Mouse (Mus musculus) embryonic facial prominence, embryonic 10.5 days (tissue): ENCODE measurements around the gene Gan. TPM values are rescaled to one million over a fixed set of nuclear protein-coding genes. Genes with fewer than 3 reads are reported as not detected.

Experiments used
- DNase-seq: peaks from one replicate; pipeline ENCODE4 v3.0.0-alpha.2; 2017; ENCODE audit warnings: low spot score
- H3K27ac ChIP-seq: fragments of 300-500 bp; sonication (generic); replicated peaks from 2 replicates; pipeline ENCODE4 v1.5.1; 2016; ENCODE audit warnings: mild to moderate bottlenecking
- H3K27me3 ChIP-seq: fragments of 300-500 bp; sonication (generic); replicated peaks from 2 replicates; pipeline ENCODE4 v1.6.1; 2016; ENCODE audit warnings: low read depth, mild to moderate bottlenecking; ENCODE audit not compliant: poor library complexity, severe bottlenecking
- H3K36me3 ChIP-seq: fragments of 300-500 bp; sonication (generic); replicated peaks from 2 replicates; pipeline ENCODE4 v1.6.1; 2016; ENCODE audit warnings: mild to moderate bottlenecking, moderate library complexity
- H3K4me1 ChIP-seq: fragments of 300-500 bp; sonication (generic); 2 replicates; pipeline ENCODE4 v1.6.1; 2016
- H3K4me3 ChIP-seq: fragments of 300-500 bp; sonication (generic); 2 replicates; pipeline ENCODE4 v1.5.1; 2016; ENCODE audit warnings: mild to moderate bottlenecking, moderate library complexity
- H3K9me3 ChIP-seq: fragments of 300-500 bp; sonication (generic); 2 replicates; pipeline ENCODE4 v1.6.1; 2016; ENCODE audit warnings: mild to moderate bottlenecking
- WGBS: fragments of 180-500 bp; shearing (Covaris S2); methylation state at CpG from one replicate; pipeline ENCODE4 v1.1.7; 2016; 5-methylcytosine and 5-hydroxymethylcytosine counted together
- polyA plus RNA-seq: library from polyadenylated mRNA; unstranded; fragments of >200 nt; fragmentation: Nextera tagmentation; extraction: Ambion mirVana; gene quantifications from 2 replicates; pipeline ENCODE4 v1.2.1, GENCODE M21; 2016

Gan gene
- polyA plus RNA-seq, 1 experiment from 2014 or later = 3.1 TPM

DNA sequence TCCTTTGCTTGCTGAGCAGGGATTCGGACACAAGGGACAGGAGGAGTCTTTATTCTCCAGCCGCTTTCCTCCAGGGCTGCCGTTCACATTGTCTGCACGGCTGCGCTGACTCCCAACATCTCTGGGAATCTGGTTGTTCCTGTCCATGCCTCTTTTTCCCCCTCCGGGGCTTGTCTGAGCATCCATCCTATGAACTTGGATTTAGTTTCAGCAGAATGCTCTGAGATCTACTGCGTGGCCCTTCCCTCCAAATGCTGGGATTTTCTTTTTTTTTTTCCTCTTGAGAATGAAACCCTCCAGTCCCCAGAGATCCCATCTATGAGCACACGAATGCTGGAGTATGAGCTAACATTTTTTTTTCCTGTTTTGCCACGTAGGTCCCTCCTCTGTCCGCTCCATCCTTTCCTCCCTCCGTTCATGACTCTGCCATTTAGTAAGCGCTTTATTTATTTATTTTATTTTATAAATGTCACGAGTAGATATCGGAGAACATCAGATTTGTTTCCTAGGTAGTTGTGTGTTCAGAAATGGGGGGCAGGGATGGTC lies 103.1 kb downstream of the Gan start:
- Histone ChIP-seq H3K36me3 (peaks cover 10% of the 10 kb centered on the region), H3K4me1 (peaks cover 63% of the 10 kb centered on the region), H3K4me3 (peak overlapping the region; percentile 94), H3K9me3 (no peaks in the 10 kb centered on the region), H3K27me3 (no peaks in the 10 kb centered on the region), H3K27ac (peak overlapping the region; percentile 95)
- WGBS = 28% methylated on average over 14 of the region's 14 CpGs
- DNase-seq = peak; percentile 41

DNA sequence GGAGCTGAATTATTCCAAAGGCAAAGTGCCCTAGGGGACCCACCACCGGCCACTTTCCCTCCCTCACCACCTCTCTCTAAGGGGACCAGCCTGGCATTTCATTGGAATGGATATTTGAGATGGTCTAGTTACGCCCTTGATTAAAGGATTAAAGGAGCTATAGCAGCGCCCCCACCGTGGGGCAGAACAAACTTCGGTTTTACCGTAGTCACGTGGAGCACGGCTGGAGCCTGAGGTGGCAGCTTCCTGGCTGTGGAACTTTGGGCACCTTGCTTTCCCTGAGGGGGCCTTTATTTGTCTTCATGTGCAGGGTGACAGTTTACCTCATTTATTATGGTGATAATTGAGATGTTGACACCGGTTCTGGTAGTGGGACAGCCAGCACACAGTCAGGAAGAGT lies 103.8 kb downstream of the Gan start:
- 24% methylated on average over 9 of the region's 9 CpGs for WGBS
- H3K4me1 ChIP-seq = peaks cover 57% of the 10 kb centered on the region
- H3K27me3 ChIP-seq = no peaks in the 10 kb centered on the region
- H3K9me3 ChIP-seq = no peaks in the 10 kb centered on the region
- peak; percentile 31 for DNase-seq
- peak overlapping the region; percentile 30 for H3K4me3 ChIP-seq
- H3K36me3 ChIP-seq = peaks cover 10% of the 10 kb centered on the region
- peak overlapping the region; percentile 44; the same call in 1 of the 2 replicates for H3K27ac ChIP-seq

DNA sequence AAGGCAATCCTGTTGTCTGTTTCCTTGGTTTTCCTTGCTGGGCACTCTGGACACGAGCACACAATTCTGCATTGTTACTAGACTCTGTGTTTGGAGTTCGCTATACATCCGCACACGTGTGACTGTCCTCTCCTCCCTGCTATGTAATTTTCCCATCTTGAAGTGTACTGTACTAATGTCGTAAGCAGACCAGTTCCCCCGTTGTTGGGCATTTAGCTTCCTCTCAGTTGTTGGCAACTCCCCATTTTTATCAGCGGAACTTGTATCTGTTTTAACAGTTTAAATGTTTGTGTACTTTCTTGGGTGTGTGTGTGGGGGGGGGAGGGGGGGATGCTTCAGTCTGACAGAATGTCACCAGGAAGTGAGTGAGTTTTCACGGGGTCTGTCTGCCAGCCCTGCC lies 104.8 kb downstream of the Gan start:
- peaks cover 63% of the 10 kb centered on the region for H3K4me1 ChIP-seq

DNA sequence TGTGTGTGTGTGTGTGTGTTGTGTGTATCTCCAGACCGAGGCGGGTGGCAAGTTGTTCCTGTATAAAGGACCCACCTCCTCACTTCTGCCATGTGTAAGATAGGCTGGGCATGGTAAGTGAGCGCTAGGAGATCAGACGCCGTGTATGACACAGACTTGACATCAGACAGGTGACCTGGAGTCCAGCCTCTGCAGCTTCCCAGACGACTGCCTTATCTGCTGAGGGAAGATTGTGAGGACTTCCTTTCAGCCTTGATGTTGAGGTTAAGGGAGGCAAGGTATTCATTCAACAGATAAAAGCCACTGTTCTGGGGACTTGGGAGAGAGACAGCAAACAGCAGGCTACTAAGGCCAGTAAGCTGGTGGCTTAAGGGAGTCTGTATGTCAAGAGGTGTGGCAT lies 105.5 kb downstream of the Gan start:
- Histone ChIP-seq H3K27me3 (no peaks in the 10 kb centered on the region), H3K36me3 (peaks cover 18% of the 10 kb centered on the region), H3K27ac (no peak overlapping the region), H3K4me3 (no peak overlapping the region), H3K4me1 (peaks cover 62% of the 10 kb centered on the region), H3K9me3 (no peaks in the 10 kb centered on the region)
- DNase-seq = no peak
- WGBS = 62% methylated on average over 6 of the region's 6 CpGs

More for the DNA sequence above, 104.8 kb downstream of the Gan start:
- no peaks in the 10 kb centered on the region for H3K9me3 ChIP-seq
- H3K27me3 ChIP-seq = no peaks in the 10 kb centered on the region
- H3K27ac ChIP-seq = no peak overlapping the region
- H3K4me3 ChIP-seq = no peak overlapping the region
- no peak for DNase-seq
- H3K36me3 ChIP-seq = peaks cover 12% of the 10 kb centered on the region
- WGBS = 69% methylated on average over 8 of the region's 8 CpGs

DNA sequence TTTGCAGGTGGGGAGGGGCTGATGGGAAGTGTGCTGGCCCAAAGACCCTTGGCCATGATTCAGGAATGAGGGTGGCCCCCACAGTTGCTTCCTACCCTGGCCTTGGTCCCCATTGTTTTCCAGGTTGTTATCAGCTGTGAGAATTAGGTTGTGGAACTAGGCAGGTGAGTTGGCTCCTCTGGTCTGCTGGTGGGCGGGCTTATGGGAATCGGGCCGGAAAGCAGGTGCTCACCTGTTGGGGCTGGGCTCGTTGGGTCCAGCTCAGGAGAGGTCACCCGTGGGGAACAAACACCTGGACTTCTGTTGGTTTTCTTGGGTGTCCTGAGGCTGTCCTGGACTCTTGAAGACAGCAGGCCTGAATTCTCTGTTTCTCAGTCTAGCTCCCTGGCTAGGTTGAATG lies 107.1 kb downstream of the Gan start:
- WGBS = 90% methylated on average over 5 of the region's 5 CpGs
- peaks cover 46% of the 10 kb centered on the region for H3K4me1 ChIP-seq
- H3K36me3 ChIP-seq = peaks cover 18% of the 10 kb centered on the region
- DNase-seq = no peak
- no peaks in the 10 kb centered on the region for H3K27me3 ChIP-seq
- H3K4me3 ChIP-seq = no peak overlapping the region
- H3K27ac ChIP-seq = no peak overlapping the region
- H3K9me3 ChIP-seq = no peaks in the 10 kb centered on the region

Other genes starting within 250 kb of the Gan start
- 72.6 and 77.7 TPM in 2 replicates for gene Cmc2, start 236.7 kb upstream of the Gan start, polyA plus RNA-seq
- gene Cenpn, start 236.4 kb upstream of the Gan start, polyA plus RNA-seq = 61.7 and 62.1 TPM in 2 replicates
- 12.4 and 13.0 TPM in 2 replicates for gene Atmin, start 214.7 kb upstream of the Gan start, polyA plus RNA-seq
- gene 1700030J22Rik, start 179.2 kb upstream of the Gan start, polyA plus RNA-seq = 2.0 and 2.4 TPM in 2 replicates
- 183 and 189 TPM in 2 replicates for gene Gcsh, start 164.6 kb upstream of the Gan start, polyA plus RNA-seq
- not detected in 2 replicates for gene Pkd1l2, start 75.7 kb upstream of the Gan start, polyA plus RNA-seq
- gene Bco1, start 62.3 kb upstream of the Gan start, polyA plus RNA-seq = 0.22 and 0.33 TPM in 2 replicates
- 9.2 and 9.8 TPM in 2 replicates for gene Cmip, start 98.9 kb downstream of the Gan start, polyA plus RNA-seq